Mouse (Mus musculus) E14TG2a.4 (cell line): ENCODE results near the gene Mat2a.
"Not testable (repeated sequence)": the region's sequence is repeated elsewhere in the genome, so short reads cannot be mapped to it uniquely, and the experiment has no call there.

Experiments
- H3K27me3 ChIP-seq: 2 replicates; pipeline ENCODE4 v1.6.1; 2014; ENCODE audit warnings: low read length, control low read depth; ENCODE audit not compliant: insufficient read depth
- H3K36me3 ChIP-seq: 2 replicates; pipeline ENCODE4 v1.6.1; 2014; ENCODE audit warnings: low read length, control low read depth; ENCODE audit not compliant: insufficient read depth
- H3K4me1 ChIP-seq: replicated peaks from 2 replicates; pipeline ENCODE4 v1.6.1; 2014; ENCODE audit warnings: low read depth, low read length, control low read depth
- H3K4me3 ChIP-seq: replicated peaks from 2 replicates; pipeline ENCODE4 v1.5.1; 2014; ENCODE audit warnings: mild to moderate bottlenecking, low read length
- H3K9me3 ChIP-seq: 2 replicates; pipeline ENCODE4 v1.6.1; 2014; ENCODE audit warnings: low read length, control low read depth
- CTCF ChIP-seq: conservative IDR thresholded peaks from 2 replicates; pipeline ENCODE4 v1.5.1; 2014; ENCODE audit warnings: low read length
- NANOG ChIP-seq: IDR thresholded peaks from 2 replicates; pipeline ENCODE4 v1.6.1; 2014; ENCODE audit warnings: borderline replicate concordance, low read length, mixed read lengths
- POU5F1 ChIP-seq: IDR thresholded peaks from 2 replicates; pipeline ENCODE4 v1.6.1; 2014; ENCODE audit warnings: low read length, borderline replicate concordance

Gene Mat2a

DNA sequence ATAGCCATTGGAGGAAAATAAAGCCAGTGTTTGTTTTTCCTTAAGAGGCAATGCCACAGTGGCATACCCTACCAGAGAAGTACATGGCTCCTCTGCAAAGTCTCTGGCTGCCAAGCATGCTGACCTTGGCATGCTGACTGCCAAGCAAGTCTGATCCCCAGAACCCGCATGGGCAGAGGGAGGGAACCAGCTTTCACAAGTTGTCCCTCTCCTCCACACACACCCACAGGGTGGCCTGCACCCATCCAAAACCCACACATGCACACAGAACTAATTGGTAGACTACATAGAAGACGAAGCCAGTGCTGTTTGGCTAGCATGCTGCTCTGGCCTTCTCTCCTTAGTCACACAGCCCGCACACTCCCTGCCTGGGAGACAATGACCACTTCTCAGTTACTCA is 38.3 kb upstream of the Mat2a start:
- TF ChIP-seq NANOG (no peak), CTCF (no peak), POU5F1 (no peak)
- 0 out of 2 replicates have a peak, but pooled peaks cover 4% of the 10 kb centered on the region for H3K27me3 ChIP-seq
- no peaks in the 10 kb centered on the region for H3K36me3 ChIP-seq
- H3K9me3 ChIP-seq: no peaks in the 10 kb centered on the region
- no peak overlapping the region for H3K4me3 ChIP-seq
- peaks cover 8% of the 10 kb centered on the region for H3K4me1 ChIP-seq

- Histone ChIP-seq H3K9me3 (no peaks in the 10 kb centered on the region), H3K4me3 (no peak overlapping the region), H3K36me3 (no peaks in the 10 kb centered on the region), H3K4me1 (peaks cover 4% of the 10 kb centered on the region), H3K27me3 (0 out of 2 replicates have a peak, but pooled peaks cover 4% of the 10 kb centered on the region)
- TF ChIP-seq POU5F1: no peak
Measured at GRCm38 (mm10) chr6:72476836-72477235, 37.5 kb upstream of the Mat2a start.

GRCm38 (mm10) chr6:72475221-72475985 is 36.0 kb upstream of the Mat2a start:
- no peak for TF ChIP-seq CTCF
- no peak for TF ChIP-seq NANOG
- TF ChIP-seq POU5F1: no peak
- no peaks in the 10 kb centered on the region for H3K36me3 ChIP-seq
- 0 out of 2 replicates have a peak, but pooled peaks cover 4% of the 10 kb centered on the region for H3K27me3 ChIP-seq
- peaks cover 4% of the 10 kb centered on the region for H3K4me1 ChIP-seq
- no peak overlapping the region for H3K4me3 ChIP-seq
- H3K9me3 ChIP-seq: no peaks in the 10 kb centered on the region

DNA sequence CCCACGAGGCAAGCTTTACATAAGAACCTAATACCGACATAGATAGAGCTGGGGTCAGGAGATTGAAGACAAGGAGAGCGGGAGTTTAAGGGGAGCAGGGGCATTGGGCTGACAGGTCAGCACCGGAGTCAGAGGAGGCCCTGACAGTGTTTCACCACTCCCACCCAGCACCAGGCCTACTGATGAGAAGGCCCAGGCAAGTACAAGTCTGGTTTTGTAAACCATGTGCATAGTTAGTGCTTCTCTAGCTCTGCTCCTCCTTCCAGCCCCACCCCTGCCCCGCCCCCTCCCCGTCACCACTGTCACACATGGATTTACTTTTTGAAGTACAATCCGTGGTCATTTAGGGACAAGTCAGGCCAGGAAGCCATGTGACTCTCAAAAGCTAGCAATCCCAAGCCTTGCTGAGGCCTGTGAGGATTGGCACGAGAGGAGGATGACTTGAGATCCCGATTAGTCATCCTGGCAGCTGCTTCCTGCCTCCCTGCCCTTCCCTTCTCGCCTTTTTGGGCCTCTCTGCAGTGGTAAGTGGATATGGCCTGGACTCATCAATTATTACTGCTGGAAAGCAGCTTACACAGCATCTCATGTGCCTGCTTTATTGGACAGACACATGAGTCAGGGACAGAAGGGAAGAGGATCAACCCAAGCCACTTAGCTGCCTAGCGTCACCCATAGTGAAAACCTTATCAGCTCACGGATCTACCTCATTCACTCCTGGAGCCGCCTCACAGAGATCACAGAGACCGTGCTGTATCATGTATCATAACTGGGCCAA is 34.1 kb upstream of the Mat2a start:
- Histone ChIP-seq H3K36me3 (no peaks in the 10 kb centered on the region), H3K4me3 (no peak overlapping the region), H3K27me3 (0 out of 2 replicates have a peak, but pooled peaks cover 4% of the 10 kb centered on the region), H3K4me1 (peaks cover 13% of the 10 kb centered on the region), H3K9me3 (no peaks in the 10 kb centered on the region)
- TF ChIP-seq NANOG: no peak
- TF ChIP-seq POU5F1: no peak

DNA sequence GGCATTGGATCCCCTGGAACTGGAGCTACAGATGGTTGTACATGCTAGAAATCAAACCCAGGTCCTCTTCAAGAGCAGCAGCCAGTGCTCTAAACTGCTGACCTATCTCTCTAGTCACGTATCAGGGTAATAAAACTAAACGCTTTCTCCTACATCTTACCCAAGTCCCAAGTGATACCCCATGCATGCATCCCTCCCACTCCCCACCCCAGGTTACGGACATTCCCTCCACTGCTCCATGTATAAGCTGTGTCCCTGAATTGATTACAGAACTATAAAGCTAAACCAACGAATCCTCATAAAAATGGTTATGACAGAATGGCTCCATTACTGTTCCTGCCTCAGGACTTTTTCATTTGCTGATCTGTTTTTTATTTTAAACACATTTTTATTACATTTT is 26.8 kb upstream of the Mat2a start:
- Histone ChIP-seq H3K4me1 (peaks cover 26% of the 10 kb centered on the region), H3K36me3 (no peaks in the 10 kb centered on the region), H3K4me3 (no peak overlapping the region), H3K9me3 (no peaks in the 10 kb centered on the region), H3K27me3 (no peaks in the 10 kb centered on the region)
- TF ChIP-seq POU5F1 (no peak), NANOG (no peak), CTCF (no peak)

- no peaks in the 10 kb centered on the region for H3K36me3 ChIP-seq
- no peak overlapping the region for H3K4me3 ChIP-seq
- no peaks in the 10 kb centered on the region for H3K27me3 ChIP-seq
- H3K4me1 ChIP-seq: peaks cover 26% of the 10 kb centered on the region
- TF ChIP-seq NANOG: no peak
- no peaks in the 10 kb centered on the region for H3K9me3 ChIP-seq
Measured at GRCm38 (mm10) chr6:72465361-72466157, 26.2 kb upstream of the Mat2a start.

DNA sequence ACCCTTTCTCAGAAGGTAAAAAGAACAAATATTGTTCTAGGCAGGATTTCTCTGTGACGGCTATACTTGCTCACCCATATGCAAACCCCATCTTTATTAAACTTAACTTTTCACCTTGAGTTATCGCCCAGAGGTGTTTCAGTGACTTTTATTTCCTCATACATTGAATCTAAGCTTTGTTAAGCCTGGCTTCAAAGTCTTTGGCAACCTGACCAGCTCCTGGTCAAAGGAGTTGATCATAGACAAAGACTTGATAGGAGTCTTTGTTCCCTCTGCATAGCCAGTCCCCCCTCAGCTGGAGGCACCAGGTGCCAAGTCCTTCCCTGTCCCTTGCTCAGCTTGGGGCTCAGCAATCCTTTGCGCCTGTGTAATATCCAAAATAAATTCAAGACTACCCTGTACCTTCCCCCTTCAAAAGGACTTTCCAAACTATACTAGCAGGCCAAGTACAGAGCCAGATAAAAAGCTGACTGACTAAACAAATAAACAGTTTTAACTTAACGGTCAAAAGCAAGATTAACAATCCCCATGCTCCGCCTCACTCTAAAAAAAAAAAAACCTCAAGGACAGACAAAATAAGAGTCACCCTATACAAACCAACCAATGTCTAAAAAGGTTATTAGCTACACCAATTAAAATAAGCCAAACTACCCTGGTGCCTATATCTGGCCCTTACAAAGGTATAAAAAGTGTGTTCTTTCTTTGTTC is 23.3 kb upstream of the Mat2a start:
- H3K9me3 ChIP-seq, H3K4me3 ChIP-seq, H3K36me3 ChIP-seq, H3K27me3 ChIP-seq: not testable (repeated sequence)
- peaks cover 20% of the 10 kb centered on the region for H3K4me1 ChIP-seq

- TF ChIP-seq CTCF (no peak), POU5F1 (no peak), NANOG (no peak)
- Histone ChIP-seq H3K4me1 (peaks cover 17% of the 10 kb centered on the region), H3K27me3 (no peaks in the 10 kb centered on the region), H3K9me3 (no peaks in the 10 kb centered on the region), H3K4me3 (no peak overlapping the region), H3K36me3 (no peaks in the 10 kb centered on the region)
Measured at GRCm38 (mm10) chr6:72460036-72460801, 20.9 kb upstream of the Mat2a start.
